Mouse (Mus musculus): ENCODE results near the gene Impg2. TPM values are rescaled to one million over a fixed set of nuclear protein-coding genes. Genes with fewer than 3 reads are reported as not detected.

The Impg2 gene
- polyA plus RNA-seq, 1 experiment, result 0.06 TPM

DNA sequence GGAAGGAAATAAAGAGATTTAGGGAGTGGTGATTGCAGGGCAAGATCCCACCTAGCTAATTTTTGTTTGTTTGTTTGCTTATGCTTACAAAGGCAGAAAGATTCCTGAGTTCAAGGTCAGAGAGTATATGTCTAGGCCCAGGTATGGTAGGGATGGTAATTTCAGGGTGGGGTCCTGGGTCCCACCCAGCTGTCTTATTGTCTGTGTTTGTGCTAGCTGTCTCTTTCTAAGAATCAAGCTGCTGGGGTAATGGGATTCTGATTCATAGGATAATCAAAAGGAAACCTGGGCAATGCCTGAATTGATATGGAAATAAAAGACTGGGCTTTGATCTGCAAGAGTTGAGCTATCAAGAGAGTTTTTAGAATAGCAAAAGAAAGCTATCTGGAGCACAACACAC is 23.6 kb downstream of the Impg2 start:
- Histone ChIP-seq H3K36me3 (ENCODE audit: control insufficient read depth, insufficient read depth, low read length) (no peaks in the 10 kb centered on the region), H3K4me1 (ENCODE audit: control insufficient read depth, insufficient read depth, insufficient read length, low read length) (no peaks in the 10 kb centered on the region)
- TF ChIP-seq CTCF (IDR thresholded peaks at IDR 0.05; ENCODE audit: extremely low read depth, insufficient read length, insufficient replicate concordance, low read depth, low read length) (no peak), POLR2A (IDR thresholded peaks at IDR 0.05; ENCODE audit: low read depth, low read length) (no peak)

GRCm38 (mm10) chr16:56229455-56229854 is 25.3 kb downstream of the Impg2 start:
- H3K27me3 ChIP-seq (ENCODE audit: control insufficient read depth, insufficient read depth, low read length), result no peaks in the 10 kb centered on the region
- no peak overlapping the region for H3K4me3 ChIP-seq (ENCODE audit: low read depth, low read length)
- WGBS, result 20% methylated on average over 2 of the region's 2 CpGs
- no peaks in the 10 kb centered on the region for H3K4me1 ChIP-seq (ENCODE audit: control insufficient read depth, insufficient read depth, insufficient read length, low read length)
- TF ChIP-seq CTCF (IDR thresholded peaks at IDR 0.05; ENCODE audit: extremely low read depth, insufficient read length, insufficient replicate concordance, low read depth, low read length), result no peak
- TF ChIP-seq POLR2A (IDR thresholded peaks at IDR 0.05; ENCODE audit: low read depth, low read length), result no peak
- no peaks in the 10 kb centered on the region for H3K36me3 ChIP-seq (ENCODE audit: control insufficient read depth, insufficient read depth, low read length)
- no peak overlapping the region for H3K27ac ChIP-seq (ENCODE audit: insufficient read depth, low read depth, low read length)

More for the DNA sequence above, 23.6 kb downstream of the Impg2 start:
- no peaks in the 10 kb centered on the region for H3K27me3 ChIP-seq (ENCODE audit: control insufficient read depth, insufficient read depth, low read length)
- no peak overlapping the region for H3K27ac ChIP-seq (ENCODE audit: insufficient read depth, low read depth, low read length)
- H3K4me3 ChIP-seq (ENCODE audit: low read depth, low read length), result no peak overlapping the region

DNA sequence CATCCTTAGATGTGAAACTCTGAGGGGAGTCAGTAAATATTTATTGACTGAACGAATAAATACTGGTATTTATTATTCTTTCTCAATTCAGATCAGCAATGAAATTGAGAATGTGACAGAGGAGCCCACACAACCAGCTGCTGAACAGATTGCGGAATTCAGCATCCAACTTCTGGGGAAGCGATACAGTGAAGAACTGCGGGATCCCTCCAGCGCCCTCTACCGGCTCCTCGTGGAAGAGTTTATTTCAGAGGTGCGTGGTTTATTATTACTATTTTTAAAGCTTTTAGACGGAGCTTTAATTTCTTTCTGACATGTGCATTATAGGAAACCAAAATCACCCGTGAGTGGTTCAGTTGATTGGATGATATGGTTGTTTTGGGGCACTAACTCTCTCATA is 27.2 kb downstream of the Impg2 start:
- H3K4me3 ChIP-seq (ENCODE audit: low read depth, low read length), result no peak overlapping the region

DNA sequence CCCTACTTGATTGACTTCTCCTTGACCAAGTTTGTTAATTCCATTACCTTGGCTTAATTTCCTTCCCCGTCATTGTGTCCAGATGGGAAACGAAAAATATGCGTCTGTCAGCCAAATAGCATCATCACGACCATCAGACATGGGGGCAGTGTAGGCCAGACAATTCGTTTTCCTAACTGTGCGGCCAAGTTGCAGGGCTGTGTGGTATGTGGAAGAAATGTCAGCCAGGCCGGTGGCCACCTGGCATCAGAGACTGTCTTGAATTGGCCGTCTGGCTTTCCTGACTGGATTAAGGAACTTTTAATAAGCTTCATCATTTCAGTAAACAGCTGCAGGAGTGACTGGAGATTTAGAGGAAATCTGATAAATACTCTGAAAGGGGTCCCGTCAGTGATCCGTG is 28.6 kb downstream of the Impg2 start:
- H3K4me3 ChIP-seq (ENCODE audit: low read depth, low read length), result no peak overlapping the region
- no peaks in the 10 kb centered on the region for H3K4me1 ChIP-seq (ENCODE audit: control insufficient read depth, insufficient read depth, insufficient read length, low read length)
- TF ChIP-seq POLR2A (IDR thresholded peaks at IDR 0.05; ENCODE audit: low read depth, low read length), result no peak
- no peak overlapping the region for H3K27ac ChIP-seq (ENCODE audit: insufficient read depth, low read depth, low read length)
- no peaks in the 10 kb centered on the region for H3K36me3 ChIP-seq (ENCODE audit: control insufficient read depth, insufficient read depth, low read length)
- WGBS, result 82% methylated on average over 10 of the region's 10 CpGs
- H3K27me3 ChIP-seq (ENCODE audit: control insufficient read depth, insufficient read depth, low read length), result no peaks in the 10 kb centered on the region

More for the DNA sequence above, 27.2 kb downstream of the Impg2 start:
- no peaks in the 10 kb centered on the region for H3K4me1 ChIP-seq (ENCODE audit: control insufficient read depth, insufficient read depth, insufficient read length, low read length)
- H3K27ac ChIP-seq (ENCODE audit: insufficient read depth, low read depth, low read length), result no peak overlapping the region
- no peaks in the 10 kb centered on the region for H3K36me3 ChIP-seq (ENCODE audit: control insufficient read depth, insufficient read depth, low read length)
- no peaks in the 10 kb centered on the region for H3K27me3 ChIP-seq (ENCODE audit: control insufficient read depth, insufficient read depth, low read length)
- TF ChIP-seq CTCF (IDR thresholded peaks at IDR 0.05; ENCODE audit: extremely low read depth, insufficient read length, insufficient replicate concordance, low read depth, low read length) (peak; percentile 62; the same call in 1 of the 2 replicates), POLR2A (IDR thresholded peaks at IDR 0.05; ENCODE audit: low read depth, low read length) (no peak)
- whole genome bisulfite sequencing, result 51% methylated on average over 10 of the region's 10 CpGs

- 90% methylated on average over 3 of the region's 3 CpGs for WGBS
- no peak for TF ChIP-seq CTCF (IDR thresholded peaks at IDR 0.05; ENCODE audit: extremely low read depth, insufficient read length, insufficient replicate concordance, low read depth, low read length)
- TF ChIP-seq POLR2A (IDR thresholded peaks at IDR 0.05; ENCODE audit: low read depth, low read length), result no peak
- Histone ChIP-seq H3K27me3 (ENCODE audit: control insufficient read depth, insufficient read depth, low read length) (no peaks in the 10 kb centered on the region), H3K27ac (ENCODE audit: insufficient read depth, low read depth, low read length) (no peak overlapping the region), H3K36me3 (ENCODE audit: control insufficient read depth, insufficient read depth, low read length) (no peaks in the 10 kb centered on the region), H3K4me3 (ENCODE audit: low read depth, low read length) (no peak overlapping the region), H3K4me1 (ENCODE audit: control insufficient read depth, insufficient read depth, insufficient read length, low read length) (no peaks in the 10 kb centered on the region)
Observed at GRCm38 (mm10) chr16:56246031-56246430, 41.9 kb downstream of the Impg2 start.

- no peaks in the 10 kb centered on the region for H3K27me3 ChIP-seq (ENCODE audit: control insufficient read depth, insufficient read depth, low read length)
- H3K4me3 ChIP-seq (ENCODE audit: low read depth, low read length), result no peak overlapping the region
- no peak overlapping the region for H3K27ac ChIP-seq (ENCODE audit: insufficient read depth, low read depth, low read length)
- WGBS, result 51% methylated on average over 1 of the region's 1 CpGs
- no peak for TF ChIP-seq CTCF (IDR thresholded peaks at IDR 0.05; ENCODE audit: extremely low read depth, insufficient read length, insufficient replicate concordance, low read depth, low read length)
- no peak for TF ChIP-seq POLR2A (IDR thresholded peaks at IDR 0.05; ENCODE audit: low read depth, low read length)
- H3K4me1 ChIP-seq (ENCODE audit: control insufficient read depth, insufficient read depth, insufficient read length, low read length), result peaks cover 3% of the 10 kb centered on the region; the same call in 1 of the 2 replicates
- H3K36me3 ChIP-seq (ENCODE audit: control insufficient read depth, insufficient read depth, low read length), result no peaks in the 10 kb centered on the region
Observed at GRCm38 (mm10) chr16:56273917-56274316, 69.8 kb downstream of the Impg2 start.

DNA sequence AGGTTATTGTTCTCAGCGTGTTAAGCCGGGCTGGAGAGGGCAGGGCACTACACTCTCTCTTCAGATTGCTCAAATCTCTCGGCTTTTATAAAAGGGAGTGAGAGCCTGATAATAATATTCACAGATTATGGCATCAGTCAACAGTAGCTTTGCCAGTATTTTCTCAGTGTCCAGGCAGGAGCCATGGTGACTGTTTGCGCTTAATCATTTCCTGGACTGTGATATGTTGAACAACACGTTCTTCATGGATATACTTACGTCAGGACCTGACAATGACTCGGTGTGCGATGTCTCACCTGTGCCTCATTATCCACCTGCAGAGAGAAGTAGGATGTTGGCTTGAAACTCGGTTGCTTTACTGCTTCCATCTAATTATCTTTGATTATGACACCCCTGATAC is 74.9 kb downstream of the Impg2 start:
- TF ChIP-seq POLR2A (IDR thresholded peaks at IDR 0.05; ENCODE audit: low read depth, low read length) (no peak), CTCF (IDR thresholded peaks at IDR 0.05; ENCODE audit: extremely low read depth, insufficient read length, insufficient replicate concordance, low read depth, low read length) (no peak)
- Histone ChIP-seq H3K4me1 (ENCODE audit: control insufficient read depth, insufficient read depth, insufficient read length, low read length) (peaks cover 7% of the 10 kb centered on the region), H3K27ac (ENCODE audit: insufficient read depth, low read depth, low read length) (peak overlapping the region; percentile 77), H3K4me3 (ENCODE audit: low read depth, low read length) (no peak overlapping the region), H3K27me3 (ENCODE audit: control insufficient read depth, insufficient read depth, low read length) (no peaks in the 10 kb centered on the region), H3K36me3 (ENCODE audit: control insufficient read depth, insufficient read depth, low read length) (no peaks in the 10 kb centered on the region)
- 30% methylated on average over 9 of the region's 9 CpGs for WGBS

GRCm38 (mm10) chr16:56279752-56280151 is 75.6 kb downstream of the Impg2 start:
- H3K36me3 ChIP-seq (ENCODE audit: control insufficient read depth, insufficient read depth, low read length), result no peaks in the 10 kb centered on the region
- peak overlapping the region; percentile 58; the same call in 1 of the 2 replicates for H3K27ac ChIP-seq (ENCODE audit: insufficient read depth, low read depth, low read length)
- no peaks in the 10 kb centered on the region for H3K27me3 ChIP-seq (ENCODE audit: control insufficient read depth, insufficient read depth, low read length)
- peaks cover 7% of the 10 kb centered on the region for H3K4me1 ChIP-seq (ENCODE audit: control insufficient read depth, insufficient read depth, insufficient read length, low read length)
- TF ChIP-seq POLR2A (IDR thresholded peaks at IDR 0.05; ENCODE audit: low read depth, low read length), result no peak
- no peak for TF ChIP-seq CTCF (IDR thresholded peaks at IDR 0.05; ENCODE audit: extremely low read depth, insufficient read length, insufficient replicate concordance, low read depth, low read length)
- no peak overlapping the region for H3K4me3 ChIP-seq (ENCODE audit: low read depth, low read length)

All from small intestine, adult 2 months (tissue).